Mouse (Mus musculus) stomach, postnatal 0 days (tissue): ENCODE results near the gene Alg12.

Experiments used
- CTCF ChIP-seq: IDR thresholded peaks from 2 replicates; pipeline ENCODE4 v1.5.1; 2016; ENCODE audit warnings: antibody characterized with exemption, low read depth, mild to moderate bottlenecking, moderate library complexity
- EP300 ChIP-seq: optimal IDR thresholded peaks from 2 replicates; pipeline ENCODE3; 2016; ENCODE audit warnings: antibody characterized with exemption

GRCm38 (mm10) chr15:88822513-88822912 lies 3.4 kb upstream of the Alg12 start:
- TF ChIP-seq CTCF, result no peak
- TF ChIP-seq EP300, result no peak
